Mouse (Mus musculus) forebrain, embryonic 13.5 days (tissue): ENCODE measurements around the gene Anks1. TPM values are rescaled to one million over a fixed set of nuclear protein-coding genes. Genes with fewer than 3 reads are reported as not detected.
"Not testable (repeated sequence)": the region's sequence is repeated elsewhere in the genome, so short reads cannot be mapped to it uniquely, and the experiment has no call there.

Source experiments
- ATAC-seq: fragments of 200-750 bp; cut with Nextera tagmentation; 2 replicates; pipeline ENCODE4 v1.8.0; 2017
- H3K27ac ChIP-seq: fragments of 300-500 bp; sonication (generic); 2 replicates; pipeline ENCODE4 v1.5.1; 2015; ENCODE audit warnings: inconsistent platforms, mild to moderate bottlenecking, moderate library complexity
- H3K27me3 ChIP-seq: fragments of 300-500 bp; sonication (generic); 2 replicates; pipeline ENCODE4 v1.6.1; 2015; ENCODE audit warnings: mild to moderate bottlenecking, inconsistent platforms
- H3K36me3 ChIP-seq: fragments of 300-500 bp; sonication (generic); 2 replicates; pipeline ENCODE4 v1.6.1; 2015; ENCODE audit warnings: mild to moderate bottlenecking, inconsistent platforms; ENCODE audit not compliant: poor library complexity, severe bottlenecking
- H3K4me1 ChIP-seq: fragments of 300-500 bp; sonication (generic); 2 replicates; pipeline ENCODE4 v1.6.1; 2015; ENCODE audit warnings: inconsistent platforms
- H3K4me2 ChIP-seq: fragments of 300-500 bp; sonication (generic); 2 replicates; pipeline ENCODE4 v1.6.1; 2015; ENCODE audit warnings: inconsistent platforms, mild to moderate bottlenecking, moderate library complexity
- H3K4me3 ChIP-seq: fragments of 300-500 bp; sonication (generic); 2 replicates; pipeline ENCODE4 v1.5.1; 2015; ENCODE audit warnings: mild to moderate bottlenecking, inconsistent platforms
- H3K9ac ChIP-seq: fragments of 300-500 bp; sonication (generic); 2 replicates; pipeline ENCODE4 v1.6.1; 2015; ENCODE audit warnings: mild to moderate bottlenecking, inconsistent platforms
- H3K9me3 ChIP-seq: fragments of 300-500 bp; sonication (generic); replicated peaks from 2 replicates; pipeline ENCODE4 v1.6.1; 2016; ENCODE audit warnings: inconsistent platforms
- WGBS: fragments of 180-500 bp; shearing (Covaris S2); methylation state at CpG from one replicate; pipeline ENCODE4 v1.1.7; 2015; 5-methylcytosine and 5-hydroxymethylcytosine counted together
- polyA plus RNA-seq: library from polyadenylated mRNA; unstranded; fragments of >200 nt; fragmentation: Nextera tagmentation; extraction: Ambion mirVana; gene quantifications from 2 replicates; pipeline ENCODE4 v1.2.1, GENCODE M21; 2015

Gene Anks1
- polyA plus RNA-seq, 1 experiment from 2014 or later, result 45.2 TPM

- 96% methylated on average over 5 of the region's 5 CpGs for WGBS
- H3K27me3 ChIP-seq, result no peaks in the 10 kb centered on the region
- peaks cover 15% of the 10 kb centered on the region for H3K4me1 ChIP-seq
- H3K9me3 ChIP-seq, result no peaks in the 10 kb centered on the region
- no peak overlapping the region for H3K4me2 ChIP-seq
- H3K9ac ChIP-seq, result no peak overlapping the region
- no peak overlapping the region for H3K4me3 ChIP-seq
- no peak overlapping the region for H3K27ac ChIP-seq
- ATAC-seq, result no peak
- no peaks in the 10 kb centered on the region for H3K36me3 ChIP-seq
Measured at GRCm38 (mm10) chr17:27968903-27969302, 59.8 kb downstream of the Anks1 start.

DNA sequence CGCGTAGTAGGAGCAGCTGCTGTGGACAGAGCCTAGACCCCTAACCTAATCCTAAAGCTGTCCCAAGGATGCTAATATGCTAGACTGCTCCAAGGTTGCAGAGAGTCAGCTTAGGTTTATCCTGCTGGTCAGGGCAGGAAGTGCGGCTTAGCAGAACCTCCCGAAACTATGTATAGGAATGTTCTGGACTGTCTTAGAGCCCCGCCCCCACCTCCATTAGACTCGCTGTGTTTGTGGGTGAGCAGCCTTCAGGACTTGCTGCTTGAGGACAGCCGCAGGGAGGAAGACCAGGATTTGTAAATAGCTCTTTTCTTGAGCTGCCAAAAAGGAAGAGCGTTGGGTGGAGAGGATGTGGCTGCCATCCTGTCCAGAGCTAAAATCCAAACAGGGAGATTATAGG is 60.3 kb downstream of the Anks1 start:
- Histone ChIP-seq H3K4me3 (no peak overlapping the region), H3K27ac (no peak overlapping the region), H3K27me3 (no peaks in the 10 kb centered on the region), H3K4me2 (no peak overlapping the region), H3K9me3 (no peaks in the 10 kb centered on the region), H3K9ac (no peak overlapping the region), H3K36me3 (no peaks in the 10 kb centered on the region), H3K4me1 (peaks cover 15% of the 10 kb centered on the region)
- WGBS, result 85% methylated on average over 8 of the region's 8 CpGs
- no peak for ATAC-seq

- 74% methylated on average over 5 of the region's 5 CpGs for WGBS
Measured at GRCm38 (mm10) chr17:27969896-27970295, 60.8 kb downstream of the Anks1 start.

GRCm38 (mm10) chr17:27970305-27970704 is 61.2 kb downstream of the Anks1 start:
- Histone ChIP-seq H3K4me2 (no peak overlapping the region), H3K27me3 (no peaks in the 10 kb centered on the region), H3K27ac (no peak overlapping the region), H3K9ac (no peak overlapping the region), H3K4me1 (peaks cover 8% of the 10 kb centered on the region), H3K9me3 (no peaks in the 10 kb centered on the region), H3K36me3 (peaks cover 5% of the 10 kb centered on the region; the same call in 1 of the 2 replicates), H3K4me3 (no peak overlapping the region)
- ATAC-seq, result no peak
- WGBS, result 89% methylated on average over 5 of the region's 5 CpGs

More at GRCm38 (mm10) chr17:27969896-27970295, 60.8 kb downstream of the Anks1 start:
- Histone ChIP-seq H3K4me1 (peaks cover 12% of the 10 kb centered on the region), H3K4me2 (no peak overlapping the region), H3K27me3 (no peaks in the 10 kb centered on the region), H3K9ac (no peak overlapping the region), H3K9me3 (no peaks in the 10 kb centered on the region), H3K4me3 (no peak overlapping the region), H3K27ac (no peak overlapping the region), H3K36me3 (peaks cover under 1% of the 10 kb centered on the region; the same call in 1 of the 2 replicates)
- no peak for ATAC-seq

DNA sequence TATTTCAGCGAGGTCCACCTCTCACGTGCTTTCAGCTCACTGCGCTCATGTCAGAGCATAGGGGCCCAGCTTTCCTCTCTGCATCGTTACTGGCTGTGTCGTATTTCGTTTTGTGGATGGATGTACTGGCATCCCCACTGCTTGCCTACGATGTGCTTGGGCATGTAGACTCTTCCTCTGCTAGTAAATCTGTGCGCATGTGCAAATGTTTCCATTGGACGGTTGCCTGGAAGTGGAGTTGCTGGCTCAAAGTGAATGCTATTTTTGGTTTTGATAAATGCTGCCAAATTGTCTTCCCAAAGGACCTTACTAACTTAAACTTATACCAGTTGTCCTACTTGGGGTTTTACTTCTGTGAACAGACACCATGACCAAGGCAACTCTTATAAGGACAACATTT is 62.4 kb downstream of the Anks1 start:
- H3K27me3 ChIP-seq, result no peaks in the 10 kb centered on the region
- H3K9me3 ChIP-seq, result no peaks in the 10 kb centered on the region
- no peak overlapping the region for H3K4me2 ChIP-seq
- peaks cover 7% of the 10 kb centered on the region; the same call in 1 of the 2 replicates for H3K4me1 ChIP-seq
- no peak overlapping the region for H3K4me3 ChIP-seq
- ATAC-seq, result no peak
- no peak overlapping the region for H3K9ac ChIP-seq
- no peak overlapping the region for H3K27ac ChIP-seq
- 90% methylated on average over 9 of the region's 9 CpGs for WGBS
- H3K36me3 ChIP-seq, result peaks cover 14% of the 10 kb centered on the region

DNA sequence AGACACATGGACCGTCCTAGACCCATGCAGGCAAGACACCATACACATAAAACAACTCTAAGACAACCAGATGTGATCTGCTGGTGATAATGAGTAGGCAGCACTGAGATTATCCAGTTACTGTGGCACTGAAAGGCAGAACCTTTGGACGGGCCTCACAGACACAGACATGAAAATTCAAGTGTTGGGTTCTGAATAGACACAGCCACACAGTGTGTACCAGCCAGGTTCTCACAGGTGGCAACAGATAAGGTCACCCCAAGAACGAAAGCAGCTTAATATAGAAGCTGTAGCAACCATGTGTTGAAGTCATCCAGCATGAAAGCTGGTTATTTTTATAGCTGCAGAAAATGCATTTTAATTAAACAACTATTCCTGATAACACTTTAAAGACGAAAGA is 64.2 kb downstream of the Anks1 start:
- Histone ChIP-seq H3K27me3 (no peaks in the 10 kb centered on the region), H3K27ac (no peak overlapping the region), H3K4me3 (no peak overlapping the region), H3K9ac (no peak overlapping the region), H3K4me1 (peaks cover 7% of the 10 kb centered on the region; the same call in 1 of the 2 replicates), H3K36me3 (peaks cover 33% of the 10 kb centered on the region), H3K4me2 (no peak overlapping the region), H3K9me3 (no peaks in the 10 kb centered on the region)
- no peak for ATAC-seq
- WGBS, result 91% methylated on average over 4 of the region's 4 CpGs

DNA sequence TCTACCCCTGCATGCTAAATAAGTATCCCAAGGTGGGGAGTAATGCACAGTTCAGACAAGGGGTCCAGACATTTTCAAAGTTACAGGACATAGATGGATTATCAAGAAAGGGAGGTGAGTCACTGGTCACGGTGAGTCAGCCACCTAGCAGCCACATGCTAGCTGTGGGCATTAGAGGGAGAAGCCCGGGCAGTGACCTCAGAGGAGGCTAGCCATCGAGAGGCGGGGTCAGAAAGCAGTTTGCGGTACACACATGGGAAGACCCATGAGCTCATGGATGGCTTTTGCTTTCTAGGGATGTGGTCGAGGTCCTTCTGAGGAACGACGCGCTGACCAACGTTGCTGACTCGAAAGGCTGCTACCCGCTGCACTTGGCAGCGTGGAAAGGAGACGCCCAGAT is 67.2 kb downstream of the Anks1 start:
- Histone ChIP-seq H3K36me3 (peaks cover 46% of the 10 kb centered on the region), H3K4me1 (no peaks in the 10 kb centered on the region), H3K9ac (no peak overlapping the region), H3K9me3 (no peaks in the 10 kb centered on the region), H3K4me3 (no peak overlapping the region), H3K27me3 (no peaks in the 10 kb centered on the region), H3K27ac (no peak overlapping the region), H3K4me2 (no peak overlapping the region)
- ATAC-seq, result no peak
- 95% methylated on average over 14 of the region's 14 CpGs for WGBS

- Histone ChIP-seq H3K9me3 (no peaks in the 10 kb centered on the region), H3K27me3 (no peaks in the 10 kb centered on the region), H3K27ac (no peak overlapping the region), H3K4me2 (no peak overlapping the region), H3K4me1 (no peaks in the 10 kb centered on the region), H3K9ac (no peak overlapping the region), H3K4me3 (no peak overlapping the region), H3K36me3 (peaks cover 46% of the 10 kb centered on the region)
- ATAC-seq, result no peak
- 96% methylated on average over 3 of the region's 3 CpGs for WGBS
Measured at GRCm38 (mm10) chr17:27977008-27977636, 68.0 kb downstream of the Anks1 start.

DNA sequence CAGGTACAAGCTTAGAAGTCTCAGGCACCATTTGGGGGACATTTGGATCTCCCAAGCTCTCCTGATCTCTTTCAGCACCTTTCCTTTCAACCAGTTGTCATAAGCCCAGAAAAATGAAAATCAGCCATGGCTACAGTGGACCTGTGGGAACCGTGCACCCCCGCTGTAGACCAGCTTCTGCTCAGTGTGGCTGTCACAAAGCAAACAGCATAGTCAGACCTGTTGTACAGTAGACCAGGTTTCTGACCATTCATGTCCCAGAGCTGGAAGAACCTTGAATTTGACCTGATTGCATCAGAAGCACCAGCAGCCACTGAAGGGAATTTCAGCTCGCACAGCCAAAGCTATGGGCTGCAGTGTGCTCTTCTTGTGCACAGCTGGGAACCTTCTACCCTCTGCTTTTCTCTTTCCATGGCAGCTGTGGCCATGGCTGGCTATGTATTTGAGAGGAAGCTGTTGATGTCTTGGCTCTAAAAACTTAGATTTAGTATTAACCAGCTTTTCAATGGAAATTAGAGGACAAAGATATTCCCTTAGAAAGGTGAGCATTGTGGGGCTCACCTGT is 71.4 kb downstream of the Anks1 start:
- no peak for ATAC-seq
- H3K4me2 ChIP-seq, result no peak overlapping the region
- no peaks in the 10 kb centered on the region for H3K9me3 ChIP-seq
- WGBS, result 92% methylated on average over 3 of the region's 3 CpGs
- peaks cover 53% of the 10 kb centered on the region for H3K36me3 ChIP-seq
- H3K27ac ChIP-seq, result no peak overlapping the region
- H3K4me3 ChIP-seq, result no peak overlapping the region
- H3K27me3 ChIP-seq, result no peaks in the 10 kb centered on the region
- H3K4me1 ChIP-seq, result no peaks in the 10 kb centered on the region
- H3K9ac ChIP-seq, result no peak overlapping the region

DNA sequence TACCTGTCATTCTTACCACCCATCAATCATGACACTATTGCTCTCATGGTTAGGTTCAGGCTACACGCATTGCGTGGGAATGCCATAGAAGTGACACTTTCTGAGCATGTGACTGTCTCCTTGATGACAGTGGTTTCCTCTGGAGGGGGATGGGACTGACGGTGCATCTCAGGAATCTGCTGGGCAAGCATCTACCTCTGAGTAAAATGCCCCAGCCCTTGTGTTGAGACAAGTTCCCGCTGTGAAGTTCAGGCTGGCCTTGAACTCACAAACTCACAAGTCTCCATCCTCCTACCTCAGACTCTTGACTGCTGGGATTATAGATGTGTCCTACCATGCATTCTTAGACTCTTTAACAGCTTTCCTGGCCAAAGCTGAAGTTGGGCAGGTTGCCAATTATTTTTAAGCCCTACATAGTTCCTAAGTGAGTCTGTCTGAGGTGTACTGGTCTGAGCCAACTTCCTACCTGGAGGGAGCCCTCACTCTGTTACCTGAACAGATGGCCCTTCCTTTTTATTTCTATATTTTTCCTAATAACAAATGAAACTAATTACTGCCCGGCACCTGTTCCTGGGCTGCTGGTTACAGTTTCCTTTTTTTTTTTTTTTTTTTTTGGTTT is 72.5 kb downstream of the Anks1 start:
- no peak for ATAC-seq
- Histone ChIP-seq H3K4me3 (no peak overlapping the region), H3K36me3 (peaks cover 56% of the 10 kb centered on the region), H3K27me3 (no peaks in the 10 kb centered on the region), H3K9ac (no peak overlapping the region), H3K27ac (no peak overlapping the region), H3K9me3 (no peaks in the 10 kb centered on the region), H3K4me2 (no peak overlapping the region), H3K4me1 (no peaks in the 10 kb centered on the region)
- 88% methylated on average over 5 of the region's 5 CpGs for WGBS

- H3K4me1 ChIP-seq, H3K9ac ChIP-seq, H3K4me2 ChIP-seq, H3K4me3 ChIP-seq, H3K9me3 ChIP-seq, H3K27me3 ChIP-seq, ATAC-seq, H3K27ac ChIP-seq: not testable (repeated sequence)
- peaks cover 56% of the 10 kb centered on the region for H3K36me3 ChIP-seq
- 88% methylated on average over 14 of the region's 14 CpGs for WGBS
Measured at GRCm38 (mm10) chr17:27982070-27982457, 73.0 kb downstream of the Anks1 start.

GRCm38 (mm10) chr17:27982712-27983266 is 73.7 kb downstream of the Anks1 start:
- no peaks in the 10 kb centered on the region for H3K9me3 ChIP-seq
- 90% methylated on average over 7 of the region's 7 CpGs for WGBS
- H3K4me3 ChIP-seq, result no peak overlapping the region
- H3K9ac ChIP-seq, result no peak overlapping the region
- H3K4me2 ChIP-seq, result no peak overlapping the region
- H3K27ac ChIP-seq, result no peak overlapping the region
- H3K4me1 ChIP-seq, result no peaks in the 10 kb centered on the region
- H3K27me3 ChIP-seq, result no peaks in the 10 kb centered on the region
- no peak for ATAC-seq
- peaks cover 56% of the 10 kb centered on the region for H3K36me3 ChIP-seq
